Mouse (Mus musculus): ENCODE results near the gene H2al2a.

- TF ChIP-seq POLR2A (IDR thresholded peaks at IDR 0.05; ENCODE audit: insufficient read depth, low read depth, low read length) (no peak), CTCF (IDR thresholded peaks at IDR 0.05) (no peak), EP300 (IDR thresholded peaks at IDR 0.05; ENCODE audit: insufficient read depth, low read depth, low read length) (no peak)
Measured at GRCm38 (mm10) chr2:17986694-17987093, 10.1 kb downstream of the H2al2a start.
